In the genomic region with DNA sequence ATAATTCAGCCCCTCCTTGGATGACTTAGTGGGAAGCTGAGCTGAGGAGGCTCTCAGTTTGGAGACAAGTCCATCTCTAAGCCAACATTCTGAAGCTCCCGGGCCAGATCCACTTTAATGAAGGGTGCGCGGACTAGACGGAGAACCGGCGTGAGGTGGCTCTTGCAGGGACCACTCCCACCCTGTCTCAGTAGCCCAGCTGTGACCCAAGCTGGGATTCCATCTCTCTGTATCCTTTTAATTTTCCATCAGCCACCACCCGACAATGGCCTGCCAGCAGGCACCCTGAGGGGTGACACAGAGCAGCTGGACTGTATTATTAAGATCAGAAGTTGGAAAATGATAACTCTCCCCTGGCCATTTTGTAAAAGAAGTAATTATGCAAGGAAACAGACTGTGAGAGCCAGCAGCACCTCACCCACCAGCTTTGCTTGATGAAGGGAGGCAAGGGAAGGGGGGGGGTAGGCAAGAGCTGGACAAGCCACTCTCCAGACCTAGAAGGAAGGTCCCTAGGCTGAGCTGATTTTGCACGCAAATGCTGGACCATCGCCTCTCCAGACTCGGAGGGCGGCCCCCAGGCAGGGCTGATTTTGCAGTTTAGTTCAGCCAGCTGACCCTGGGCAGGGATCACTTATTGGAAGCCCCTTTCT, we compare ENCODE assay signal across 11 mouse cellular contexts. TPM values are rescaled to one million over a fixed set of nuclear protein-coding genes. Genes with fewer than 3 reads are reported as not detected.
DNase-seq lines count a peak whose midpoint lies in the region; ATAC-seq and TF ChIP-seq lines count a peak whose summit lies in the region.
"Had no signal": no experiment of that assay in that cellular context is flagged by ENCODE, and none has a peak within 500 bp of the region (broad histone marks: within the 10 kb centered on the region; RNA-seq: fewer than 3 reads in every experiment).

No protein-coding gene starts in this region.

- H3K9ac ChIP-seq in kidney, embryonic 15.5 days: no peak overlapping the region
- peak overlapping the region; percentile 19; the same call in 1 of the 2 replicates for H3K9ac ChIP-seq in hindbrain, embryonic 13.5 days

- H3K27ac ChIP-seq in kidney, embryonic 15.5 days: peak overlapping the region; percentile 75; the same call in 1 of the 2 replicates
- H3K27ac ChIP-seq in testis, adult 2 months (ENCODE audit: control insufficient read depth, insufficient read depth, low read depth, low read length): peak overlapping the region; percentile 10; the same call in 1 of the 2 replicates
- H3K27ac ChIP-seq in hindbrain, embryonic 13.5 days: peak overlapping the region; percentile 63
- H3K27ac ChIP-seq: macrophage had no signal

- no peak overlapping the region for H3K4me2 ChIP-seq in kidney, embryonic 15.5 days
- H3K4me2 ChIP-seq in hindbrain, embryonic 13.5 days: no peak overlapping the region

- no peaks in the 10 kb centered on the region for H3K9me3 ChIP-seq in kidney, embryonic 15.5 days (replicated peaks)
- H3K9me3 ChIP-seq in hindbrain, embryonic 13.5 days: no peaks in the 10 kb centered on the region

- no peak for TF ChIP-seq POLR2A in testis, adult 2 months (IDR thresholded peaks at IDR 0.05; ENCODE audit: control insufficient read depth, low read depth, low read length)

- H3K27me3 ChIP-seq in kidney, embryonic 15.5 days: no peaks in the 10 kb centered on the region
- H3K27me3 ChIP-seq in testis, adult 2 months (ENCODE audit: control insufficient read depth, insufficient read depth, low read length): no peaks in the 10 kb centered on the region
- H3K27me3 ChIP-seq in hindbrain, embryonic 13.5 days: no peaks in the 10 kb centered on the region

- ATAC-seq in kidney, embryonic 15.5 days (replicated peaks; ENCODE audit: low FRiP score): 0 out of 2 replicates have a peak, but pooled peaks have one; percentile 29
- no peak for ATAC-seq in hindbrain, embryonic 13.5 days (ENCODE audit: low FRiP score)

- no peak for TF ChIP-seq CTCF in testis, adult 2 months (IDR thresholded peaks at IDR 0.05; ENCODE audit: control insufficient read depth, insufficient read depth, insufficient replicate concordance, low read depth, low read length)

- H3K4me3 ChIP-seq in kidney, embryonic 15.5 days (replicated peaks): no peak overlapping the region
- H3K4me3 ChIP-seq in testis, adult 2 months (ENCODE audit: control insufficient read depth, low read depth, low read length): no peak overlapping the region
- no peak overlapping the region for H3K4me3 ChIP-seq in hindbrain, embryonic 13.5 days

- no peak for DNase-seq in kidney, postnatal 10 days
- DNase-seq in testis, postnatal 10 days (ENCODE audit: low spot score): no peak
- DNase-seq in T-cell, adult 2 months (ENCODE audit: low spot score): no peak
- no peak for DNase-seq in adrenal gland, postnatal 10 days
- DNase-seq: cerebellum, adult 11 months; gastrocnemius, postnatal 25 days; kidney, adult 9 months had no signal

- 78% methylated on average over 11 of the region's 11 CpGs for WGBS in kidney, embryonic 15.5 days
- WGBS in hindbrain, embryonic 13.5 days: 65% methylated on average over 11 of the region's 11 CpGs

- H3K36me3 ChIP-seq in kidney, embryonic 15.5 days: no peaks in the 10 kb centered on the region
- no peaks in the 10 kb centered on the region for H3K36me3 ChIP-seq in testis, adult 2 months (ENCODE audit: control insufficient read depth, insufficient read depth, low read length)
- H3K36me3 ChIP-seq in hindbrain, embryonic 13.5 days: no peaks in the 10 kb centered on the region

- peaks cover 30% of the 10 kb centered on the region for H3K4me1 ChIP-seq in kidney, embryonic 15.5 days
- H3K4me1 ChIP-seq in testis, adult 2 months (ENCODE audit: control insufficient read depth, insufficient read depth, low read length): no peaks in the 10 kb centered on the region
- H3K4me1 ChIP-seq in hindbrain, embryonic 13.5 days (replicated peaks): peaks cover 33% of the 10 kb centered on the region

RNA-seq across cellular contexts. Expression of gene Chst15, which starts 20.4 kb away (rescaled TPM):
- polyA plus RNA-seq in kidney, embryonic 15.5 days (2015; fragmentation: Nextera tagmentation; extraction: Ambion mirVana): 17.8 and 19.3 TPM in 2 replicates
- polyA plus RNA-seq in testis, adult 2 months (2012; rRNA removed): 1.4 and 1.8 TPM in 2 replicates
- polyA plus RNA-seq in hindbrain, embryonic 13.5 days (2015; fragmentation: Nextera tagmentation; extraction: Ambion mirVana): 22.2 and 24.4 TPM in 2 replicates
- total RNA-seq in adrenal gland, postnatal 10 days (2021): 10 to 100 TPM; 39.3 to 40.3 TPM

Comparison
In these comparisons a context has a peak if more than half of its experiments do, and no peak if none do; other contexts are left out.
1. H3K27ac ChIP-seq: peak in every context shown above with its lines; median percentile 75 in kidney, embryonic 15.5 days; 63 in hindbrain, embryonic 13.5 days; 10 in testis, adult 2 months.